Mouse (Mus musculus) liver, adult 2 months (tissue): ENCODE data around the gene Cfap77. TPM values are rescaled to one million over a fixed set of nuclear protein-coding genes. Genes with fewer than 3 reads are reported as not detected.

Experiments used
- DNase-seq: peaks from one replicate; pipeline ENCODE4 v3.0.0-alpha.2; 2011; ENCODE audit warnings: low read depth, low spot score; ENCODE audit errors: extremely low read depth
- H3K27ac ChIP-seq: fragments of 200-500 bp; replicated peaks from 2 replicates; pipeline ENCODE4 v1.5.1; 2012; ENCODE audit warnings: low read depth, mild to moderate bottlenecking, control low read depth, inconsistent platforms, low read length; ENCODE audit not compliant: insufficient read depth
- H3K27me3 ChIP-seq: fragments of 200-500 bp; 2 replicates; pipeline ENCODE4 v1.6.1; 2012; ENCODE audit warnings: mild to moderate bottlenecking, moderate library complexity, low read length, inconsistent platforms; ENCODE audit not compliant: control insufficient read depth, insufficient read depth
- H3K36me3 ChIP-seq: fragments of 200-500 bp; 2 replicates; pipeline ENCODE4 v1.6.1; 2012; ENCODE audit warnings: low read length, inconsistent platforms; ENCODE audit not compliant: control insufficient read depth, insufficient read depth
- H3K4me1 ChIP-seq: fragments of 200-500 bp; 2 replicates; pipeline ENCODE4 v1.6.1; 2011; ENCODE audit warnings: low read length; ENCODE audit not compliant: control insufficient read depth, insufficient read depth
- H3K4me3 ChIP-seq: fragments of 200-500 bp; 2 replicates; pipeline ENCODE4 v1.5.1; 2011; ENCODE audit warnings: low read depth, mild to moderate bottlenecking, control low read depth, low read length, moderate library complexity; ENCODE audit not compliant: insufficient read depth
- H3K79me2 ChIP-seq: fragments of 200-500 bp; 2 replicates; pipeline ENCODE4 v1.6.1; 2012; ENCODE audit warnings: inconsistent platforms, mild to moderate bottlenecking, low read length, moderate library complexity; ENCODE audit not compliant: control insufficient read depth, insufficient read depth
- H3K9ac ChIP-seq: fragments of 200-500 bp; 2 replicates; pipeline ENCODE4 v1.6.1; 2012; ENCODE audit warnings: low read depth, mild to moderate bottlenecking, control low read depth, inconsistent platforms, low read length
- CTCF ChIP-seq: fragments of 200-500 bp; IDR thresholded peaks from 2 replicates; pipeline ENCODE4 v1.5.1; 2011; ENCODE audit warnings: low read depth, low read length, control low read depth
- POLR2A ChIP-seq: fragments of 200-500 bp; IDR thresholded peaks from 2 replicates; pipeline ENCODE4 v1.6.1; 2011; ENCODE audit warnings: low read length, control low read depth; ENCODE audit not compliant: insufficient read depth; ENCODE audit errors: extremely low read depth
- WGBS: fragments of 180-500 bp; shearing (Covaris S2); methylation state at CpG from one replicate; pipeline ENCODE4 v1.1.7; 2018; 5-methylcytosine and 5-hydroxymethylcytosine counted together
- polyA plus RNA-seq: library from polyadenylated mRNA; depleted of rRNA; stranded (reverse); fragments of >200 nt; gene quantifications from 2 replicates; pipeline ENCODE4 v1.2.3, GENCODE M21; 2012
- total RNA-seq: library from RNA; depleted of rRNA; stranded (reverse); fragments of >200 nt; gene quantifications from 2 replicates; pipeline ENCODE4 v1.2.3, GENCODE M21; 2014

Gene Cfap77
- total and polyA plus RNA-seq, 2 experiments: 0.06 TPM; not detected in 1

GRCm38 (mm10) chr2:29041477-29041768, 13.4 kb downstream of the Cfap77 start:
- WGBS: 81% methylated on average over 8 of the region's 8 CpGs

GRCm38 (mm10) chr2:29040594-29041476, 14.0 kb downstream of the Cfap77 start:
- no peaks in the 10 kb centered on the region for H3K36me3 ChIP-seq
- H3K27ac ChIP-seq: no peak overlapping the region
- DNase-seq: no peak
- WGBS: 78% methylated on average over 18 of the region's 18 CpGs
- TF ChIP-seq POLR2A (no peak), CTCF (no peak)
- H3K4me1 ChIP-seq: peaks cover 6% of the 10 kb centered on the region; the same call in 1 of the 2 replicates
- H3K79me2 ChIP-seq: no peaks in the 10 kb centered on the region
- no peaks in the 10 kb centered on the region for H3K27me3 ChIP-seq
- H3K4me3 ChIP-seq: no peak overlapping the region
- H3K9ac ChIP-seq: no peak overlapping the region

More at GRCm38 (mm10) chr2:29041477-29041768, 13.4 kb downstream of the Cfap77 start:
- TF ChIP-seq POLR2A (no peak), CTCF (no peak)
- H3K79me2 ChIP-seq: no peaks in the 10 kb centered on the region
- DNase-seq: no peak
- no peak overlapping the region for H3K4me3 ChIP-seq
- no peak overlapping the region for H3K27ac ChIP-seq
- no peaks in the 10 kb centered on the region for H3K27me3 ChIP-seq
- no peaks in the 10 kb centered on the region for H3K36me3 ChIP-seq
- H3K9ac ChIP-seq: no peak overlapping the region
- H3K4me1 ChIP-seq: peaks cover 3% of the 10 kb centered on the region; the same call in 1 of the 2 replicates

- WGBS: 58% methylated on average over 5 of the region's 5 CpGs
- H3K36me3 ChIP-seq: no peaks in the 10 kb centered on the region
- no peaks in the 10 kb centered on the region for H3K79me2 ChIP-seq
- no peaks in the 10 kb centered on the region for H3K27me3 ChIP-seq
- H3K9ac ChIP-seq: no peak overlapping the region
- no peak overlapping the region for H3K27ac ChIP-seq
- peak; percentile 71 for DNase-seq
- TF ChIP-seq CTCF (no peak), POLR2A (no peak)
- H3K4me1 ChIP-seq: peaks cover 7% of the 10 kb centered on the region
- H3K4me3 ChIP-seq: no peak overlapping the region
Measured at GRCm38 (mm10) chr2:29039741-29040140, 15.1 kb downstream of the Cfap77 start.

GRCm38 (mm10) chr2:29035698-29036097, 19.2 kb downstream of the Cfap77 start:
- Histone ChIP-seq H3K27me3 (no peaks in the 10 kb centered on the region), H3K79me2 (no peaks in the 10 kb centered on the region), H3K4me1 (peaks cover 10% of the 10 kb centered on the region), H3K36me3 (no peaks in the 10 kb centered on the region), H3K27ac (peak overlapping the region; percentile 74), H3K9ac (no peak overlapping the region), H3K4me3 (no peak overlapping the region)
- TF ChIP-seq POLR2A (no peak), CTCF (no peak)
- peak; percentile 98 for DNase-seq
- WGBS: 23% methylated on average over 8 of the region's 8 CpGs

- DNase-seq: peak; percentile 94
- H3K9ac ChIP-seq: no peak overlapping the region
- no peaks in the 10 kb centered on the region for H3K79me2 ChIP-seq
- H3K4me1 ChIP-seq: peaks cover 13% of the 10 kb centered on the region
- no peak overlapping the region for H3K4me3 ChIP-seq
- H3K27ac ChIP-seq: peak overlapping the region; percentile 82
- no peaks in the 10 kb centered on the region for H3K36me3 ChIP-seq
- 31% methylated on average over 20 of the region's 20 CpGs for WGBS
- no peaks in the 10 kb centered on the region for H3K27me3 ChIP-seq
- TF ChIP-seq POLR2A: no peak
- no peak for TF ChIP-seq CTCF
Measured at GRCm38 (mm10) chr2:29034542-29035475, 20.1 kb downstream of the Cfap77 start.
